9 mouse cellular contexts compared by ENCODE assay signal in the genomic region with DNA sequence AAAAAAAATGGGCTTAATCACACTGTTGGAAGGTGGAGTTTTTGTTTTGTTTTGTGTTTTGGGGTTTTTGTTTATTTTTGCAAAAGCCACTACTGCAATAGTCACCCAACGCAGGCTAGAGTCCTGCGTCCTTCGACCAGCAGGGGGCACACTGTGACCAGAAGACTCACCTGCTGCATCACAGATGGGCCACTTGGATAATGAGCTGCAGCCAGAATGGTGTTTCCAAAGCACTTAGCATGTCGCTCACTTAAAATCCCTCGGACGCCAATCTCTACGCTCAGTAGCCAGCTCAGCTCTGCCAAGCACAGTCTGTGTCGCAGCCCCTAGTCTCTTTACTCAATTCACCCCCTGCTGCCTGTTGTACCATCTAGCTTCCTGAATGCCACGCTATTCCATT. TPM values are rescaled to one million over a fixed set of nuclear protein-coding genes. Genes with fewer than 3 reads are reported as not detected.
DNase-seq lines count a peak whose midpoint lies in the region; ATAC-seq lines count a peak whose summit lies in the region.
"Had no signal": no experiment of that assay in that cellular context is flagged by ENCODE, and none has a peak within 500 bp of the region (broad histone marks: within the 10 kb centered on the region; RNA-seq: fewer than 3 reads in every experiment).

No protein-coding gene starts in this region.

- no peak overlapping the region for H3K4me2 ChIP-seq in kidney, embryonic 15.5 days
- H3K4me2 ChIP-seq in midbrain, embryonic 15.5 days, result no peak overlapping the region

- no peak; the same call in 1 of the 2 replicates for ATAC-seq in kidney, embryonic 15.5 days (replicated peaks; ENCODE audit: low FRiP score)
- peak; percentile 79 for ATAC-seq in frontal cortex, adult (ENCODE audit: low TSS enrichment)
- peak; percentile 66; the same call in 1 of the 2 replicates for ATAC-seq in midbrain, embryonic 15.5 days (replicated peaks)

- H3K27ac ChIP-seq in kidney, embryonic 15.5 days, result no peak overlapping the region
- H3K27ac ChIP-seq in midbrain, embryonic 15.5 days, result no peak overlapping the region
- H3K27ac ChIP-seq: stomach, embryonic 15.5 days had no signal

- WGBS in kidney, embryonic 15.5 days, result 24% methylated on average over 9 of the region's 9 CpGs
- 24% methylated on average over 9 of the region's 9 CpGs for WGBS in midbrain, embryonic 15.5 days

- no peak overlapping the region for H3K9ac ChIP-seq in kidney, embryonic 15.5 days
- no peak overlapping the region for H3K9ac ChIP-seq in midbrain, embryonic 15.5 days
- H3K9ac ChIP-seq: stomach, embryonic 15.5 days had no signal

- DNase-seq in kidney, adult 11 months, result peak; percentile 15
- peak; percentile 65 for DNase-seq in c-Kit-positive CD71-positive TER-119-positive erythroid progenitor cells, embryonic 14.5 days (ENCODE audit: low spot score)
- DNase-seq in induced T-regulatory cell, adult 2 months (ENCODE audit: low read depth), result peak; percentile 63
- DNase-seq in left cerebral cortex, postnatal 25 days (ENCODE audit: low spot score in 2 of 2), result peak; percentile 55 to 62
- peak; percentile 21 for DNase-seq in testis, postnatal 14 days (ENCODE audit: low spot score)

- intact Hi-C loops in left cerebral cortex, postnatal 25 days (cut with DNase I), result loop anchor here (1.0 kb wide), 1 partner anchor 61 kb away; no protein-coding TSS in a partner anchor

- peaks cover 12% of the 10 kb centered on the region for H3K4me1 ChIP-seq in kidney, embryonic 15.5 days
- H3K4me1 ChIP-seq in midbrain, embryonic 15.5 days, result peaks cover 10% of the 10 kb centered on the region

- no peaks in the 10 kb centered on the region for H3K9me3 ChIP-seq in kidney, embryonic 15.5 days (replicated peaks)
- H3K9me3 ChIP-seq in midbrain, embryonic 15.5 days, result no peaks in the 10 kb centered on the region
- H3K9me3 ChIP-seq: stomach, embryonic 15.5 days had no signal

- no peaks in the 10 kb centered on the region for H3K36me3 ChIP-seq in kidney, embryonic 15.5 days
- no peaks in the 10 kb centered on the region for H3K36me3 ChIP-seq in midbrain, embryonic 15.5 days (replicated peaks)
- H3K36me3 ChIP-seq: stomach, embryonic 15.5 days had no signal

- peaks cover 64% of the 10 kb centered on the region for H3K27me3 ChIP-seq in kidney, embryonic 15.5 days
- H3K27me3 ChIP-seq in midbrain, embryonic 15.5 days (replicated peaks), result peaks cover 41% of the 10 kb centered on the region

- H3K4me3 ChIP-seq in kidney, embryonic 15.5 days (replicated peaks), result no peak overlapping the region
- H3K4me3 ChIP-seq in midbrain, embryonic 15.5 days, result no peak overlapping the region

RNA-seq across cellular contexts. Expression of a gene that starts 57.5 kb away (rescaled TPM):
- polyA plus RNA-seq in kidney, embryonic 15.5 days (2015; fragmentation: Nextera tagmentation; extraction: Ambion mirVana), result 2.5 and 4.2 TPM in 2 replicates
- under 1 TPM; 0.46 to 0.48 TPM for total RNA-seq in left cerebral cortex, postnatal 25 days (2021)
- 0.93 and 0.94 TPM in 2 replicates for polyA plus RNA-seq in midbrain, embryonic 15.5 days (2015; fragmentation: Nextera tagmentation; extraction: Ambion mirVana)

Comparison
In these comparisons a context has a peak if more than half of its experiments do, and no peak if none do; other contexts are left out.
1. DNase-seq: peak in every context shown above with its lines; median percentile 65 in c-Kit-positive CD71-positive TER-119-positive erythroid progenitor cells, embryonic 14.5 days; 63 in induced T-regulatory cell, adult 2 months; 58 in left cerebral cortex, postnatal 25 days; 21 in testis, postnatal 14 days; 15 in kidney, adult 11 months.